Mouse (Mus musculus): ENCODE measurements around the gene Bmp4.

- TF ChIP-seq CTCF (IDR thresholded peaks at IDR 0.05; ENCODE audit: borderline replicate concordance, insufficient read depth, low read length) (no peak), POLR2A (IDR thresholded peaks at IDR 0.05; ENCODE audit: low read depth, low read length) (no peak)
Observed at GRCm38 (mm10) chr14:46344750-46345149, 45.7 kb downstream of the Bmp4 start.

Measured in embryonic fibroblast, embryonic 13.5 days (primary cell).